Mouse (Mus musculus): ENCODE measurements at regions not wholly inside any gene's neighbourhood (a gene's known extent, or its start where the extent isn't known, plus 50 kb on each side); places are given as distances from the start of the nearest gene placed in this dataset.

GRCm38 (mm10) chr2:74930702-74931101 lies 105.1 kb downstream of the Mtx2 start:
- Histone ChIP-seq H3K27ac (ENCODE audit: low read depth, low read length) (no peak overlapping the region), H3K4me2 (replicated peaks; ENCODE audit: low read depth, low read length) (no peak overlapping the region), H3K36me3 (ENCODE audit: control insufficient read depth, insufficient read depth, low read length) (no peaks in the 10 kb centered on the region), H3K4me3 (ENCODE audit: low read depth, low read length) (no peak overlapping the region), H3K9me3 (ENCODE audit: control insufficient read depth, low read length) (no peaks in the 10 kb centered on the region), H3K9ac (ENCODE audit: low read depth, low read length) (no peak overlapping the region), H3K4me1 (replicated peaks; ENCODE audit: control insufficient read depth, insufficient read depth, low read length) (no peaks in the 10 kb centered on the region), H3K27me3 (ENCODE audit: control insufficient read depth, insufficient read depth, low read length) (no peaks in the 10 kb centered on the region)
- 54% methylated on average over 3 of the region's 3 CpGs for WGBS
- ATAC-seq (ENCODE audit: low FRiP score), result no peak
- DNase-seq (ENCODE audit: low spot score), result no peak

GRCm38 (mm10) chr2:74933190-74933589 lies 107.6 kb downstream of the Mtx2 start:
- Histone ChIP-seq H3K9ac (ENCODE audit: low read depth, low read length) (no peak overlapping the region), H3K9me3 (ENCODE audit: control insufficient read depth, low read length) (no peaks in the 10 kb centered on the region), H3K4me1 (replicated peaks; ENCODE audit: control insufficient read depth, insufficient read depth, low read length) (no peaks in the 10 kb centered on the region), H3K36me3 (ENCODE audit: control insufficient read depth, insufficient read depth, low read length) (no peaks in the 10 kb centered on the region), H3K4me3 (ENCODE audit: low read depth, low read length) (no peak overlapping the region), H3K4me2 (replicated peaks; ENCODE audit: low read depth, low read length) (no peak overlapping the region), H3K27ac (ENCODE audit: low read depth, low read length) (no peak overlapping the region), H3K27me3 (ENCODE audit: control insufficient read depth, insufficient read depth, low read length) (no peaks in the 10 kb centered on the region)
- ATAC-seq (ENCODE audit: low FRiP score) (no peak), DNase-seq (ENCODE audit: low spot score) (no peak)
- WGBS, result 49% methylated on average over 8 of the region's 8 CpGs

- no peaks in the 10 kb centered on the region for H3K27me3 ChIP-seq (ENCODE audit: control insufficient read depth, insufficient read depth, low read length)
- WGBS, result 88% methylated on average over 1 of the region's 1 CpGs
- no peak overlapping the region for H3K9ac ChIP-seq (ENCODE audit: low read depth, low read length)
- H3K36me3 ChIP-seq (ENCODE audit: control insufficient read depth, insufficient read depth, low read length), result no peaks in the 10 kb centered on the region
- H3K4me1 ChIP-seq (replicated peaks; ENCODE audit: control insufficient read depth, insufficient read depth, low read length), result no peaks in the 10 kb centered on the region
- no peak overlapping the region for H3K4me3 ChIP-seq (ENCODE audit: low read depth, low read length)
- DNase-seq (ENCODE audit: low spot score), result no peak
- H3K27ac ChIP-seq (ENCODE audit: low read depth, low read length), result no peak overlapping the region
- no peak overlapping the region for H3K4me2 ChIP-seq (replicated peaks; ENCODE audit: low read depth, low read length)
- no peak for ATAC-seq (ENCODE audit: low FRiP score)
- no peaks in the 10 kb centered on the region for H3K9me3 ChIP-seq (ENCODE audit: control insufficient read depth, low read length)
Observed at GRCm38 (mm10) chr2:74933771-74934170, 108.2 kb downstream of the Mtx2 start.

- no peak for DNase-seq (ENCODE audit: low spot score)
- ATAC-seq (ENCODE audit: low FRiP score), result no peak
- Histone ChIP-seq H3K27me3 (ENCODE audit: control insufficient read depth, insufficient read depth, low read length) (no peaks in the 10 kb centered on the region), H3K4me1 (replicated peaks; ENCODE audit: control insufficient read depth, insufficient read depth, low read length) (no peaks in the 10 kb centered on the region), H3K9me3 (ENCODE audit: control insufficient read depth, low read length) (no peaks in the 10 kb centered on the region), H3K9ac (ENCODE audit: low read depth, low read length) (no peak overlapping the region), H3K36me3 (ENCODE audit: control insufficient read depth, insufficient read depth, low read length) (no peaks in the 10 kb centered on the region), H3K4me3 (ENCODE audit: low read depth, low read length) (no peak overlapping the region), H3K4me2 (replicated peaks; ENCODE audit: low read depth, low read length) (no peak overlapping the region), H3K27ac (ENCODE audit: low read depth, low read length) (no peak overlapping the region)
- WGBS, result 76% methylated on average over 9 of the region's 9 CpGs
Observed at GRCm38 (mm10) chr2:74938711-74939110, 113.1 kb downstream of the Mtx2 start.

GRCm38 (mm10) chr2:74941966-74942365 lies 116.4 kb downstream of the Mtx2 start:
- ATAC-seq (ENCODE audit: low FRiP score) (no peak), DNase-seq (ENCODE audit: low spot score) (no peak)
- H3K4me2 ChIP-seq (replicated peaks; ENCODE audit: low read depth, low read length), result no peak overlapping the region
- no peaks in the 10 kb centered on the region for H3K9me3 ChIP-seq (ENCODE audit: control insufficient read depth, low read length)
- WGBS, result 94% methylated on average over 10 of the region's 10 CpGs
- H3K36me3 ChIP-seq (ENCODE audit: control insufficient read depth, insufficient read depth, low read length), result no peaks in the 10 kb centered on the region
- H3K27me3 ChIP-seq (ENCODE audit: control insufficient read depth, insufficient read depth, low read length), result no peaks in the 10 kb centered on the region
- H3K27ac ChIP-seq (ENCODE audit: low read depth, low read length), result no peak overlapping the region
- no peak overlapping the region for H3K9ac ChIP-seq (ENCODE audit: low read depth, low read length)
- no peaks in the 10 kb centered on the region for H3K4me1 ChIP-seq (replicated peaks; ENCODE audit: control insufficient read depth, insufficient read depth, low read length)
- H3K4me3 ChIP-seq (ENCODE audit: low read depth, low read length), result no peak overlapping the region

- Histone ChIP-seq H3K9ac (ENCODE audit: low read depth, low read length) (no peak overlapping the region), H3K9me3 (ENCODE audit: control insufficient read depth, low read length) (no peaks in the 10 kb centered on the region), H3K27me3 (ENCODE audit: control insufficient read depth, insufficient read depth, low read length) (no peaks in the 10 kb centered on the region), H3K27ac (ENCODE audit: low read depth, low read length) (no peak overlapping the region), H3K4me1 (replicated peaks; ENCODE audit: control insufficient read depth, insufficient read depth, low read length) (no peaks in the 10 kb centered on the region), H3K4me3 (ENCODE audit: low read depth, low read length) (no peak overlapping the region), H3K4me2 (replicated peaks; ENCODE audit: low read depth, low read length) (no peak overlapping the region), H3K36me3 (ENCODE audit: control insufficient read depth, insufficient read depth, low read length) (no peaks in the 10 kb centered on the region)
- DNase-seq (ENCODE audit: low spot score) (no peak), ATAC-seq (ENCODE audit: low FRiP score) (no peak)
- WGBS, result 83% methylated on average over 6 of the region's 6 CpGs
Observed at GRCm38 (mm10) chr2:74942611-74943198, 117.1 kb downstream of the Mtx2 start.

- H3K27ac ChIP-seq (ENCODE audit: low read depth, low read length), result no peak overlapping the region
- H3K9ac ChIP-seq (ENCODE audit: low read depth, low read length), result no peak overlapping the region
- ATAC-seq (ENCODE audit: low FRiP score) (no peak), DNase-seq (ENCODE audit: low spot score) (no peak)
- no peak overlapping the region for H3K4me3 ChIP-seq (ENCODE audit: low read depth, low read length)
- H3K4me1 ChIP-seq (replicated peaks; ENCODE audit: control insufficient read depth, insufficient read depth, low read length), result no peaks in the 10 kb centered on the region
- H3K36me3 ChIP-seq (ENCODE audit: control insufficient read depth, insufficient read depth, low read length), result no peaks in the 10 kb centered on the region
- no peak overlapping the region for H3K4me2 ChIP-seq (replicated peaks; ENCODE audit: low read depth, low read length)
- H3K9me3 ChIP-seq (ENCODE audit: control insufficient read depth, low read length), result no peaks in the 10 kb centered on the region
- H3K27me3 ChIP-seq (ENCODE audit: control insufficient read depth, insufficient read depth, low read length), result no peaks in the 10 kb centered on the region
- 84% methylated on average over 7 of the region's 7 CpGs for WGBS
Observed at GRCm38 (mm10) chr2:74945185-74945749, 119.7 kb downstream of the Mtx2 start.

- H3K4me3 ChIP-seq (ENCODE audit: low read depth, low read length), result no peak overlapping the region
- no peak overlapping the region for H3K9ac ChIP-seq (ENCODE audit: low read depth, low read length)
- no peak for ATAC-seq (ENCODE audit: low FRiP score)
- H3K4me2 ChIP-seq (replicated peaks; ENCODE audit: low read depth, low read length), result no peak overlapping the region
- H3K4me1 ChIP-seq (replicated peaks; ENCODE audit: control insufficient read depth, insufficient read depth, low read length), result no peaks in the 10 kb centered on the region
- H3K9me3 ChIP-seq (ENCODE audit: control insufficient read depth, low read length), result no peaks in the 10 kb centered on the region
- H3K27ac ChIP-seq (ENCODE audit: low read depth, low read length), result no peak overlapping the region
- no peaks in the 10 kb centered on the region for H3K36me3 ChIP-seq (ENCODE audit: control insufficient read depth, insufficient read depth, low read length)
- 80% methylated on average over 12 of the region's 12 CpGs for WGBS
- no peak for DNase-seq (ENCODE audit: low spot score)
- no peaks in the 10 kb centered on the region for H3K27me3 ChIP-seq (ENCODE audit: control insufficient read depth, insufficient read depth, low read length)
Observed at GRCm38 (mm10) chr2:74951401-74952260, 126.0 kb downstream of the Mtx2 start.

- H3K9me3 ChIP-seq (ENCODE audit: control insufficient read depth, low read length), result no peaks in the 10 kb centered on the region
- WGBS, result 81% methylated on average over 9 of the region's 9 CpGs
Observed at GRCm38 (mm10) chr2:74954101-74954500, 128.5 kb downstream of the Mtx2 start.

More at GRCm38 (mm10) chr2:74954101-74954500, 128.5 kb downstream of the Mtx2 start:
- H3K27ac ChIP-seq (ENCODE audit: low read depth, low read length), result no peak overlapping the region
- H3K36me3 ChIP-seq (ENCODE audit: control insufficient read depth, insufficient read depth, low read length), result no peaks in the 10 kb centered on the region
- ATAC-seq (ENCODE audit: low FRiP score) (no peak), DNase-seq (ENCODE audit: low spot score) (no peak)
- no peak overlapping the region for H3K4me3 ChIP-seq (ENCODE audit: low read depth, low read length)
- no peak overlapping the region for H3K9ac ChIP-seq (ENCODE audit: low read depth, low read length)
- H3K27me3 ChIP-seq (ENCODE audit: control insufficient read depth, insufficient read depth, low read length), result no peaks in the 10 kb centered on the region
- no peak overlapping the region for H3K4me2 ChIP-seq (replicated peaks; ENCODE audit: low read depth, low read length)
- no peaks in the 10 kb centered on the region for H3K4me1 ChIP-seq (replicated peaks; ENCODE audit: control insufficient read depth, insufficient read depth, low read length)
